Mouse (Mus musculus) liver, embryonic 14.5 days (tissue): Measurements from ENCODE around the gene Kcnq2. TPM values are rescaled to one million over a fixed set of nuclear protein-coding genes. Genes with fewer than 3 reads are reported as not detected.
A peak's percentile ranks its signal among the peaks of the same experiment; 100 is the strongest.

ENCODE experiments used
- ATAC-seq: fragments of 200-750 bp; cut with Nextera tagmentation; 2 replicates; pipeline ENCODE4 v1.8.0; 2017; ENCODE audit warnings: moderate number of reproducible peaks, mild to moderate bottlenecking, moderate library complexity; ENCODE audit not compliant: insufficient read depth
- DNase-seq, 3 experiments: peaks; one replicate each; pipeline ENCODE4 v3.0.0-alpha.2; 2012 to 2013; ENCODE audit warnings: low read depth in 3 of 3, low spot score in 3 of 3
- H3K27ac ChIP-seq: fragments of 300-500 bp; sonication (generic); 2 replicates; pipeline ENCODE4 v1.5.1; 2014; ENCODE audit warnings: moderate library complexity, mild to moderate bottlenecking, control low read depth, inconsistent platforms
- H3K27me3 ChIP-seq: fragments of 300-500 bp; sonication (generic); 2 replicates; pipeline ENCODE4 v1.6.1; 2014; ENCODE audit warnings: mild to moderate bottlenecking, low read length, moderate library complexity; ENCODE audit not compliant: control insufficient read depth, insufficient read depth
- H3K36me3 ChIP-seq: fragments of 300-500 bp; sonication (generic); replicated peaks from 2 replicates; pipeline ENCODE4 v1.6.1; 2014; ENCODE audit warnings: low read depth; ENCODE audit not compliant: control insufficient read depth, insufficient read depth
- H3K4me1 ChIP-seq, 2 experiments: fragments of 200-500 bp in 1 of 2; fragments of 300-500 bp in 1 of 2; sonication (generic) in 1 of 2; replicated peaks; 2 replicates each; pipeline ENCODE4 v1.6.1; 2012 to 2014; ENCODE audit warnings: antibody characterized with exemption in 1 of 2, inconsistent platforms in 1 of 2, low read length in 1 of 2; ENCODE audit not compliant: control insufficient read depth in 2 of 2, insufficient read depth in 2 of 2
- H3K4me2 ChIP-seq: fragments of 300-500 bp; sonication (generic); 2 replicates; pipeline ENCODE4 v1.6.1; 2014; ENCODE audit warnings: low read depth, mild to moderate bottlenecking, control low read depth, moderate library complexity
- H3K4me3 ChIP-seq, 2 experiments: fragments of 200-500 bp in 1 of 2; fragments of 300-500 bp in 1 of 2; sonication (generic) in 1 of 2; 2 replicates each; pipeline ENCODE4 v1.5.1; 2012 to 2014; ENCODE audit warnings: low read depth in 2 of 2, low read length in 2 of 2, mild to moderate bottlenecking in 2 of 2, control low read depth in 1 of 2, inconsistent platforms in 1 of 2, moderate library complexity in 1 of 2; ENCODE audit not compliant: insufficient read depth in 1 of 2
- H3K9ac ChIP-seq: fragments of 300-500 bp; sonication (generic); replicated peaks from 2 replicates; pipeline ENCODE4 v1.6.1; 2014; ENCODE audit warnings: mild to moderate bottlenecking, control low read depth, moderate library complexity
- H3K9me3 ChIP-seq: fragments of 300-500 bp; sonication (generic); 2 replicates; pipeline ENCODE4 v1.6.1; 2016; ENCODE audit warnings: low read length, mixed read lengths; ENCODE audit not compliant: control insufficient read depth
- CTCF ChIP-seq: IDR thresholded peaks from 2 replicates; pipeline ENCODE4 v1.5.1; 2016; ENCODE audit warnings: antibody characterized with exemption, low read depth, control low read depth
- EP300 ChIP-seq: IDR thresholded peaks from 2 replicates; pipeline ENCODE4 v1.6.1; 2016; ENCODE audit warnings: antibody characterized with exemption, low read depth
- WGBS: fragments of 180-500 bp; shearing (Covaris S2); extraction: QIAGEN DNeasy Blood & Tissue Kit; methylation state at CpG from one replicate; pipeline ENCODE4 v1.1.7; 2014; ENCODE audit not compliant: insufficient replicate concordance; 5-methylcytosine and 5-hydroxymethylcytosine counted together
- polyA plus RNA-seq, 2 experiments: library from polyadenylated mRNA; depleted of rRNA in 1 of 2; stranded (reverse) in 1 of 2; unstranded in 1 of 2; fragments of >200 nt; fragmentation: Nextera tagmentation in 1 of 2; extraction: Ambion mirVana in 1 of 2; gene quantifications; 2 replicates each; pipeline versions ENCODE4 v1.2.1 to v1.2.3; 2012 to 2014

Gene Kcnq2
- polyA plus RNA-seq, 2 experiments: 0.06 TPM

GRCm38 (mm10) chr2:181032407-181032806 is 102.7 kb downstream of the Kcnq2 start:
- Histone ChIP-seq H3K4me3 (no peak overlapping the region), H3K27me3 (no peaks in the 10 kb centered on the region), H3K4me2 (no peak overlapping the region), H3K9me3 (no peaks in the 10 kb centered on the region), H3K9ac (no peak overlapping the region), H3K27ac (no peak overlapping the region), H3K36me3 (no peaks in the 10 kb centered on the region), H3K4me1 (no peaks in the 10 kb centered on the region)
- DNase-seq (no peak), ATAC-seq (no peak)
- TF ChIP-seq CTCF (peak; percentile 44), EP300 (no peak)
- WGBS: 25% methylated on average over 5 of the region's 5 CpGs

DNA sequence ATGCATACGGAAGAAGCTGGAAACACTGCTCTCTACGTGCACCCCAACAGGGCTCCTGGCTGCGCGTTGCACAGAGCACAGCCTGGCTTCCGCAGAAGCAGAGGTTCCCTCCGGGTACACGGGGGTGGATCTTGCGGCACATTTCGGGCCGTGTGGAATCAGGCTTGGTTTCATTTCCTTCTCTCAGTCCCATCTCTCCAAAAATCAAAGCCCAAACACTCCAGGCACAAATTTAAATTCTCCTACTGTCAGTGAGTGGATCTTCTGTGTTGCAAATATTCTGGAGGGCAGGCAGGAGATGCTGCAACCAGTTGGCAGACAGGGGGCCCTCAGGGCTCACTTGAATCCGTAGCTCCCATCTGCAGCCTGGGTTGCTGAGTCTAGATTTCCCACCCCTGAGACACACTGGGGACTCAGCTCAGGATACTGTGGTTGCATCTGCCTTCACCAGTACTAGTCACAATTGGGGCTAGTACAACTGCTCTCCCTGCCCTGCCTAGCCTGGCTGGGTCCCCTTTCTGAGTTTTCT is 103.6 kb downstream of the Kcnq2 start:
- H3K9me3 ChIP-seq: no peaks in the 10 kb centered on the region
- ATAC-seq: no peak
- WGBS: 61% methylated on average over 11 of the region's 11 CpGs

More for the DNA sequence above, 103.6 kb downstream of the Kcnq2 start:
- H3K4me2 ChIP-seq: no peak overlapping the region
- TF ChIP-seq CTCF (no peak), EP300 (no peak)
- no peaks in the 10 kb centered on the region for H3K4me1 ChIP-seq
- H3K9ac ChIP-seq: no peak overlapping the region
- no peak overlapping the region for H3K27ac ChIP-seq
- H3K27me3 ChIP-seq: no peaks in the 10 kb centered on the region
- no peak overlapping the region for H3K4me3 ChIP-seq
- no peaks in the 10 kb centered on the region for H3K36me3 ChIP-seq
- DNase-seq: no peak

Other genes with a start within 250 kb of the Kcnq2 start
- 13.3 and 18.5 TPM in 2 replicates for gene Ythdf1, start 214.4 kb downstream of the Kcnq2 start, polyA plus RNA-seq (2012; rRNA removed)
- 22.7 and 23.2 TPM in 2 replicates for gene Ythdf1, start 214.4 kb downstream of the Kcnq2 start, polyA plus RNA-seq (2014; fragmentation: Nextera tagmentation; extraction: Ambion mirVana)
- gene Birc7, start 206.3 kb downstream of the Kcnq2 start, polyA plus RNA-seq (2012; rRNA removed): not detected in 2 replicates
- not detected in 2 replicates for gene Birc7, start 206.3 kb downstream of the Kcnq2 start, polyA plus RNA-seq (2014; fragmentation: Nextera tagmentation; extraction: Ambion mirVana)
- 1.0 and 1.1 TPM in 2 replicates for gene Nkain4, start 180.6 kb downstream of the Kcnq2 start, polyA plus RNA-seq (2012; rRNA removed)
- 1.3 and 1.5 TPM in 2 replicates for gene Nkain4, start 180.6 kb downstream of the Kcnq2 start, polyA plus RNA-seq (2014; fragmentation: Nextera tagmentation; extraction: Ambion mirVana)
- gene Arfgap1, start 168.1 kb downstream of the Kcnq2 start, polyA plus RNA-seq (2012; rRNA removed): 14.4 and 20.6 TPM in 2 replicates
- gene Arfgap1, start 168.1 kb downstream of the Kcnq2 start, polyA plus RNA-seq (2014; fragmentation: Nextera tagmentation; extraction: Ambion mirVana): 16.6 and 18.8 TPM in 2 replicates
- 0.11 and 0.20 TPM in 2 replicates for gene Col20a1, start 148.8 kb downstream of the Kcnq2 start, polyA plus RNA-seq (2012; rRNA removed)
- 0.04 TPM in 1 of 2 replicates, not detected in the other for gene Col20a1, start 148.8 kb downstream of the Kcnq2 start, polyA plus RNA-seq (2014; fragmentation: Nextera tagmentation; extraction: Ambion mirVana)
- 0.71 and 0.98 TPM in 2 replicates for gene Chrna4, start 91.8 kb downstream of the Kcnq2 start, polyA plus RNA-seq (2012; rRNA removed)
- gene Chrna4, start 91.8 kb downstream of the Kcnq2 start, polyA plus RNA-seq (2014; fragmentation: Nextera tagmentation; extraction: Ambion mirVana): 0.50 and 1.1 TPM in 2 replicates
- gene Eef1a2, start 21.7 kb upstream of the Kcnq2 start, polyA plus RNA-seq (2012; rRNA removed): 0.06 TPM in 1 of 2 replicates, not detected in the other
- gene Eef1a2, start 21.7 kb upstream of the Kcnq2 start, polyA plus RNA-seq (2014; fragmentation: Nextera tagmentation; extraction: Ambion mirVana): not detected in 2 replicates
- gene Ppdpf, start 51.9 kb upstream of the Kcnq2 start, polyA plus RNA-seq (2012; rRNA removed): 44.6 and 63.1 TPM in 2 replicates
- 115 TPM in 2 replicates for gene Ppdpf, start 51.9 kb upstream of the Kcnq2 start, polyA plus RNA-seq (2014; fragmentation: Nextera tagmentation; extraction: Ambion mirVana)
- gene Ptk6, start 67.5 kb upstream of the Kcnq2 start, polyA plus RNA-seq (2012; rRNA removed): 0.05 and 0.06 TPM in 2 replicates
- 0.05 TPM in 1 of 2 replicates, not detected in the other for gene Ptk6, start 67.5 kb upstream of the Kcnq2 start, polyA plus RNA-seq (2014; fragmentation: Nextera tagmentation; extraction: Ambion mirVana)
- gene Srms, start 77.9 kb upstream of the Kcnq2 start, polyA plus RNA-seq (2012; rRNA removed): 0.15 and 0.19 TPM in 2 replicates
- 0.22 and 0.39 TPM in 2 replicates for gene Srms, start 77.9 kb upstream of the Kcnq2 start, polyA plus RNA-seq (2014; fragmentation: Nextera tagmentation; extraction: Ambion mirVana)
- 0.22 and 0.25 TPM in 2 replicates for gene Fndc11, start 84.7 kb upstream of the Kcnq2 start, polyA plus RNA-seq (2012; rRNA removed)
- gene Fndc11, start 84.7 kb upstream of the Kcnq2 start, polyA plus RNA-seq (2014; fragmentation: Nextera tagmentation; extraction: Ambion mirVana): 0.14 and 0.24 TPM in 2 replicates
- 4.2 and 4.6 TPM in 2 replicates for gene Helz2, start 106.7 kb upstream of the Kcnq2 start, polyA plus RNA-seq (2012; rRNA removed)
- gene Helz2, start 106.7 kb upstream of the Kcnq2 start, polyA plus RNA-seq (2014; fragmentation: Nextera tagmentation; extraction: Ambion mirVana): 1.6 and 2.0 TPM in 2 replicates
- 11.0 and 12.2 TPM in 2 replicates for gene Gmeb2, start 152.7 kb upstream of the Kcnq2 start, polyA plus RNA-seq (2012; rRNA removed)
- 7.6 and 10.3 TPM in 2 replicates for gene Gmeb2, start 152.7 kb upstream of the Kcnq2 start, polyA plus RNA-seq (2014; fragmentation: Nextera tagmentation; extraction: Ambion mirVana)
- gene Stmn3, start 179.2 kb upstream of the Kcnq2 start, polyA plus RNA-seq (2012; rRNA removed): 0.06 and 1.0 TPM in 2 replicates
- 0.09 TPM in 1 of 2 replicates, not detected in the other for gene Stmn3, start 179.2 kb upstream of the Kcnq2 start, polyA plus RNA-seq (2014; fragmentation: Nextera tagmentation; extraction: Ambion mirVana)
- 39.1 and 40.3 TPM in 2 replicates for gene Rtel1, start 184.4 kb upstream of the Kcnq2 start, polyA plus RNA-seq (2012; rRNA removed)
- gene Rtel1, start 184.4 kb upstream of the Kcnq2 start, polyA plus RNA-seq (2014; fragmentation: Nextera tagmentation; extraction: Ambion mirVana): 26.2 and 29.3 TPM in 2 replicates
- 7.7 and 8.8 TPM in 2 replicates for gene Zgpat, start 229.6 kb upstream of the Kcnq2 start, polyA plus RNA-seq (2012; rRNA removed)
- gene Zgpat, start 229.6 kb upstream of the Kcnq2 start, polyA plus RNA-seq (2014; fragmentation: Nextera tagmentation; extraction: Ambion mirVana): 8.4 and 10.5 TPM in 2 replicates
- 13.3 and 21.1 TPM in 2 replicates for gene Arfrp1, start 230.1 kb upstream of the Kcnq2 start, polyA plus RNA-seq (2012; rRNA removed)
- 14.8 and 16.9 TPM in 2 replicates for gene Arfrp1, start 230.1 kb upstream of the Kcnq2 start, polyA plus RNA-seq (2014; fragmentation: Nextera tagmentation; extraction: Ambion mirVana)
- gene Lime1, start 244.8 kb upstream of the Kcnq2 start, polyA plus RNA-seq (2012; rRNA removed): 10.9 and 12.3 TPM in 2 replicates
- 4.0 and 4.7 TPM in 2 replicates for gene Lime1, start 244.8 kb upstream of the Kcnq2 start, polyA plus RNA-seq (2014; fragmentation: Nextera tagmentation; extraction: Ambion mirVana)